Mouse (Mus musculus) right cerebral cortex, adult 2 months (tissue): ENCODE results near the gene Orm2.

Experiments used
- DNase-seq, 2 experiments: peaks; one replicate each; pipeline ENCODE4 v3.0.0; 2021 to 2022; ENCODE audit warnings: low spot score in 2 of 2

Gene Orm2

DNA sequence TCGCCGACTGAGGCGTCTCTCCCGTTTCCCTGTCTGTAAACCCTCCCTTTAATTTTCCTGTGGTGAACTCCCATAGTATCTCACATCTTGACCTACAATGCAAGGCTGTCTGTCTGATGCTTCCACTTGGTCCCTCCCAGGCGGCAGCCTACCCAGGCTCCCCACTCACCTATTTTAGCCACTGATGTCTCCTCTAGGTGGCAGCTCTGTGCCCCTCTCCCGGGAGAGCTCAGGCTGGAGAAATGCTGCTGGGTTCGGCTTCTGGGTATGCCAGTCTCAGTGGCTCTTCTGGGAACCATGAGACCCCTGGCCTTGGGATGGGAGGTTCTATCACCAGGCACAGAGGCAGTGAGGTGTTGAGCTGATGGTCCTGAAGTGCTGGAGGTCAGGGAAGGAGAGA, 15.2 kb downstream of the Orm2 start:
- no peak for DNase-seq

GRCm38 (mm10) chr4:63382676-63383369, 20.6 kb downstream of the Orm2 start:
- DNase-seq: no peak

- no peak for DNase-seq
Measured at GRCm38 (mm10) chr4:63383474-63383873, 21.2 kb downstream of the Orm2 start.

GRCm38 (mm10) chr4:63384262-63384661, 22.0 kb downstream of the Orm2 start:
- no peak for DNase-seq

GRCm38 (mm10) chr4:63385253-63385652, 23.0 kb downstream of the Orm2 start:
- DNase-seq: no peak

- DNase-seq: no peak
Measured at GRCm38 (mm10) chr4:63385784-63386183, 23.5 kb downstream of the Orm2 start.

DNA sequence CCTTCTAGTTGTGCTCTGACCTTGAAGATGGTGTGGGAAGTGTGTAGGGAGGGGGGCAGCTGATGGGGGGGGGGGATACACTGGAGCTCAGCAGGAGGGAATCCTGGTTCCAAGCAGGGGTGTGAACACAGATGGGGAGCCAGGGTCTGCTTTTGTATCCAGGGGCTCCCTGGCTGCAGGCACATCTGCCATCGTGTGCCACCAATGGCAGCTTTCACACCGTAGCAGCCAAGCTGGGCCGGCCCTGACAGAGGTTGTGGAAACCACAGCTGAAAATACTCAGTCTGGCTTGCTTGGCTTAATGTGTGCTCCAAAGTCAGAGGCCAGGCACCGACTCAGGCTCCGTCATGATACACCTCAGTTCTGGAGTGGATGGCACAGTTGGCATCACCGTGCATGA, 25.8 kb downstream of the Orm2 start:
- DNase-seq: no peak

GRCm38 (mm10) chr4:63389121-63389886, 27.1 kb downstream of the Orm2 start:
- no peak for DNase-seq

DNA sequence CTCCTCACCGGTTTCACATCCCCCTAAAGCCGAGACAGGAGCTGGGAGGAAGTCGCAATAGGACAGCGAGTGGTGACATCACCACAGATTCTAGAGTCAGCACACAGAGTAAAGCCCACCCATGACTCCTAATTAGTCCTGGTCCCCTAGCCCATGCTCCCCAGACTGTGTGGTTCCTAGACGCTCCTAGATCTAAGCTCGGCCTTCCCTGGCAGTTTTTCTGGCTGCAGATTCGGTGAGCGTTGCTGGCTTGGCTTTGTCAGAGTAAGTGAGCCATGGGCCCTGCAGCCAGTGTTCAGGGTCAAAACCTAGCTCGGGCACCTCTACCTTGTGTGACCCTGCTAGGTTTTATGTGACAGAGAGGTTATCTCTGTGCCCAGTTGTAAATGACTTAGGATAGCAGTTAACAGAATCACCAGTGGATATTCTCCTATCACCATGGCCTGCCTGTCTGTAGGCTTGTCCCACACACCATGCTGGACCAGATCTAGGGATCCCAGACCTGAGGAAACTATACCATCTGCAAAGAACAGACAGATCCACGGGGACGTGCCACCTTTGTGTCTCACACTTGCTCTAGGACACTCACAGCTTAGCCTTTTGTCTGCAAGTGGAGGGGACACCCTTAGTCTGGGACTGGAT, 27.8 kb downstream of the Orm2 start:
- no peak for DNase-seq

DNA sequence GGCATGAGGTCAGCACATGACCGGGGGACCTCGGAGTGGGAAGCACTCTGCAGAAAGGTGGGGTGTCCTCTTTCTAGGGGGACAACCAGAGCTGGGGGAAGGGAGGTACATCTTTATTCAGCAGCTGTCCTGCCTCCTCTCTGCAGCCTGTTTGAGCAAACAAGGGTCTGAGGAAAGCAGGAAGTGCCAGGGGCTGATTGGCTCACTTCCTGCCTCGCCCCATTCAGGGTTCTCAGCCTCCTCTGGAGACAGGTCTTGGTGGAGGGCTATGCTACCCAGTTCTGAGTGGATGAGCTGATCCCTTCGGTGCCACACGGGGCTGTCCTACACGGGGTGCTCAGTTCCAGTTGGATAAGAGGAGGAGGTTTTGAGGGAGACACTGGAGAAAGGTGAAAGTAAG, 29.1 kb downstream of the Orm2 start:
- no peak for DNase-seq

DNA sequence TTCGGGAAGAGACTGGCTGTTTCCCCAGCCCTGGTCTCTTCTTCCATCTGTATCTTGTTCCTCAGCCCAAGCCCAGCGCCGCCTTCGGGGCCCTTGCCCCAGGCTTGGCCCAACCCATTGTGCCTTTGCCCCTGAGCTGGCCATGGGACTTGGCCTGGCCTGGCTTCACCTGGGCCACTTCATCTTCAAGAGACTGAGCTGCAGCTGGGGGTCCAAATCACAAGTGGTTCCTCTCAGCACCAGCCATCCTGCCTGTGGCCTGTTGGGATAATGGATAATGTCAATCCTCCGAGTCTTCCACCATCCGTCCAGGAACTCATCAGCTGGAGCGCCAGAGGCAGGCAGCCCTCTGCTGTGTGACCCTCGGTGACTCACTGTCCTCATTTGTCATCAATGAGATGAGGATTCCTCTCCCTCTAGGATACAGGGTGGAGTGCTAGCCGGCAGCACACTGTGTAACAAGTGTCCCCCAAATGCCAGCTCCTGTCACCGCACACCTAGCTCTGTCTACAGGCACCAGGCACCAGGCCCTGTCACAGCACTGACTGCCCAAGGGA, 35.8 kb downstream of the Orm2 start:
- no peak for DNase-seq

DNA sequence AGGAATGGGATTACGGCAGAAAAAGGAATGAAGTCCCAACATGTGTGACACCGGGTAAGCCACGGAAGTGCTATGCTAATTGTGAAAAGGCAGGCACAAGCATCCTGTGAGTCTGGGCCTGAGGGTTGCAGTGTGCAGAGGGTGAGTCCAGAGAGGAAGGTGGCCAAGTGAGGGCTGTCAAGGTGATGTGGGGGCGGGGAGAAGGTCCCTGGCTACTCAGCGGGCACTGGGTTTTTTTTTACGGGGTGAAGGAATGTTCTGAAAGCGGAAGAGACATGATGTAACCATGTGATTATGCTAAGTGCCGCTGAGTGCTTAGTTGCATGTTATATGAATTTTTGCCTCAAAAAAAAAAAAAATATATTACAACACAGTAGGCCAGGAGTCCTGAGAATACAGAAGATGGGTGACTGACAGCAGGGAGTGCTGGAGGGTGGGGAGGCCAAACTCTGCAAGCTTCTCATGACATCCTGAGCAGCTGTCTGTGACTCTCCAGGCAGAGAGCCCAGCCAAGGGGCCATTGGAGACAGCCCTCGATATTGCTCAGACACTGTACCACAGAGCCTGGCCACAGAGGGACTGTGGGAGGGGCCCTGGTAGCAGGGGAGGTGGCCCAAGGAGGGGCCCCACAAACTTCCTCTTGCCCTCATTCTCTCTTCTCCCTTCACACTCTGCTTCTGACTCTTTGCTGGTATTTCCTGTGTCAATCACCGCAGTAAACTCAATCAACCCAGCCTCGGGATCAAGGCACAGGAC, 36.8 kb downstream of the Orm2 start:
- DNase-seq: no peak

DNA sequence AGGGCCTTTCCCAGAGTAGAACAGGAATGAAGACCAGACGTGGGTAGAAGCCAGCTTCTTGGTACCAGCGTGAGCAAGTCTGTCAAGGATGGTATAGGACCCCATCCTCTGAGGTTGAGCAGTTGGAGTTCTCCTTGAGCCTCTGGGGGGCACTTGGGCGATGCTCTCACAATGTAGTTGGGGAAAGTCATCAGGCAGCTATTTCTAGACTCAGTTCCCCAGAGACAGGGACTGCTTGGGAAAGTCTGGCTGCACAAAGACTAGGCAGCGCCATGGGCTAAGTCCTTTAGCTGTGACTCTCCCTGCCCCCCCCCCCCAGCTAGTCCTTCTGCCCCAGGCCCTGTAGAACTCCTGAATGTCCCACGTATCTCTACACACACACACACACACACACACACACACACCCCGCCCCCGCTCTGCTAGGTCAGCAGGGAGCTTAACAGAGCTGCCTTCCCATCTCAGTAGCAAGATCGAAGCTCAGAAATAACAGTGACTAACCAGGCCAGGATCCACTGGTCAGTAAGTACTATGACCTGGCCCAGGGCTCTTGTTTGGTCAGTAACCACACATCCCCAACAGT, 37.5 kb downstream of the Orm2 start:
- no peak for DNase-seq

DNA sequence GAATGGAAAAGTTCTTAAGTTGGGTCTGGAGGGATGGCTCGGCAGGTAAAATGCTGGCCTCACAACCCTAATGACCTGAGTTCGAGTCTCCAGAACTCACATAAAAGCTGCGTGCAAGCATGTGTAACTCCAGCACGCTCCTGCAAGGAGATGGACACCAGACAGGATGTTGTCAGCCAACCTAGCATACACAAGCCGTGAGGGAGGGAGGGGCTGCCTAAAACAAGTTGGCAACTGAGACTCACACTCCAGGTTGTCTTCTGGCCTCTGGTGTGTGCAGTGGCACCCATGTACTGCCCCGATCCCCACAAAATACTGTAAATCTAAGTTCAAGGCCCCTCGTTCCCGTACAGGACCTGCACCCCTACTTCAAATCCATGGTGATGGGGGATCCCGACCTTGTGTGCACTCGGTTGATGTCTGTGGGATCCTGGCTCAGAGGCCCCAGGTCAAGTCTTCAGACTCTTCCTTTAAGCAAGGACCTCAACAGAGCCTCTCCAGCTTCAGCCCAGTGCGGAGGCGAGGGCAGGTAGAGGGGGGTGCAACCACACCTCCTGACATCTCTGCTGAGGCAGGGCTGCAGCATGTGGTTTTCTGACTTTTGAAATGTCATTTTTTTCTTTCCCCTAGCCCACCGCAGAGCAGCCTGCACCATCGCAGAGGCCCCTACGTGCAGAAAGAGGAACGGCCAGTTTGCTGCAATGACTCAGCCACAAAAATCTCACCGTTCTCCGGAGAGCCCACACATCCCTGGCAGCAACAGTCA, 38.5 kb downstream of the Orm2 start:
- DNase-seq: no peak

- DNase-seq: no peak
Measured at GRCm38 (mm10) chr4:63401620-63402019, 39.4 kb downstream of the Orm2 start.

DNA sequence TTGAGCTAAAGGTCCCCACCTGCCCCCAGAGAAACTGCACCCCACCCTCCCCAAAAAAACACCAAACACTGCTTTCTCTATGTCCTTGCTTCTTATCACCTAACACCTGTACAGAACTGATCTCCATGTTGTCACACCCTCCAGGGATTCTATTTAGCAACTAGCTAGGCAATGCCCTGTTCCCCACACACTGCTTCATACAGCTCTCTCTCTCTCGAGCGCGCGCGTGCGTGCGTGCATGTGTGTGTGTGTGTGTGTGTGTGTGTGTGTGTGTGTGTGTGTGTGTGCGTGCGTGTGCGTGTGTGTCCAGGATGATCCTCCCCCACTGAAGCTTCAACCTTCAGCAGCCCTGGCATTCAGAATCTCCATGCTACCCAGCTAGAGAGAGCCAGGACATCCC, 39.8 kb downstream of the Orm2 start:
- DNase-seq: no peak

DNA sequence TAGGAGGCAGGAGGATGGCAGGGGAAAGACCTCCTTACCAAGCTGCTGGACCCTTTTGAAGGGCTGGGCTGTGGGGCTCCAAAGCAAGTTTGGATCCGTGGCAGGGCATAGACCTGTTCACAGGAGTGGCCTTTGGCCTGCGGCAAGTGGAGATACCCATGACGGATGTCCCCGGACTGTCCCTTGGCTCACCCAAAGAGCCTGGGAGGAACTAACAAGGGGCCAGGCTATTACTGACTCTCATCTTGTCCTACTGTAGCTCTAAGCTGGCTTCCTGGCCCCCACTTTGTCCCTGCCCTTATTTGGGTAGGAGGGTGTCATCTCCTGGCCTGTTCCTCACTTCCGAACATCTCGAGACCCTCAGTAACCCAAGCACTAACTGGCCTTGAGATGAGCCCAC, 40.3 kb downstream of the Orm2 start:
- no peak for DNase-seq

- peak; percentile 59 to 66 for DNase-seq
Measured at GRCm38 (mm10) chr4:63403040-63403959, 41.1 kb downstream of the Orm2 start, which contains the start of gene Akna. Gene Akna (minus strand): TSS chr4:63403354.

DNA sequence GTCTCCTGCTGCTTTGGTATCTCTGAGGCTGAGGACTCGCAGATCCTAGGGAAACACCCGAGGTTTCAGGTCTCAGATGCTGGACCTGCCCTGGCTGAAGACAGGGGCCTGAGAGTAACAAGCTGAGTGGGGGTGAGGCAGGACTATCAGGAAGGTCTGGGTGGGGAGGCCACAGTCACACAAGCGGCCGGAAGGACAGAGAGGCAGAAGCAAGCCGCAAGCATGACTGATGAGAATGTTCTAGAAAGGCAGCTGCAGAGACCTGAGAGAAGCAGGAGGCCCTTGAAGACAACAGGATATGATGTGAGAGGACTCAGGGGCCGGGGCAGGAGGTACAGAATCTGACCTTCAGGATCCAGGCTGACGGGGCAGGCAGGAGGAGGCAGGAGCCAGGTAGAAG, 42.0 kb downstream of the Orm2 start:
- DNase-seq: no peak

- no peak for DNase-seq
Measured at GRCm38 (mm10) chr4:63405051-63405450, 42.8 kb downstream of the Orm2 start.
